Mouse (Mus musculus) midbrain, embryonic 10.5 days (tissue): ENCODE measurements at regions not wholly inside any gene's neighbourhood (a gene's known extent, or its start where the extent isn't known, plus 50 kb on each side); places are given as distances from the start of the nearest gene placed in this dataset.

Experiments used
- DNase-seq: peaks from one replicate; pipeline ENCODE4 v3.0.0-alpha.2; 2017; ENCODE audit warnings: low spot score
- H3K27ac ChIP-seq: fragments of 300-500 bp; sonication (generic); replicated peaks from 2 replicates; pipeline ENCODE4 v1.5.1; 2016; ENCODE audit warnings: mild to moderate bottlenecking
- H3K27me3 ChIP-seq: fragments of 300-500 bp; sonication (generic); 2 replicates; pipeline ENCODE4 v1.6.1; 2016; ENCODE audit warnings: low read depth, mild to moderate bottlenecking; ENCODE audit not compliant: poor library complexity, severe bottlenecking
- H3K36me3 ChIP-seq: fragments of 300-500 bp; sonication (generic); 2 replicates; pipeline ENCODE4 v1.6.1; 2016; ENCODE audit warnings: mild to moderate bottlenecking, moderate library complexity
- H3K4me1 ChIP-seq: fragments of 300-500 bp; sonication (generic); 2 replicates; pipeline ENCODE4 v1.6.1; 2016
- H3K4me3 ChIP-seq: fragments of 300-500 bp; sonication (generic); 2 replicates; pipeline ENCODE4 v1.5.1; 2016; ENCODE audit warnings: mild to moderate bottlenecking, moderate library complexity
- H3K9me3 ChIP-seq: fragments of 300-500 bp; sonication (generic); replicated peaks from 2 replicates; pipeline ENCODE4 v1.6.1; 2016; ENCODE audit warnings: mild to moderate bottlenecking
- WGBS: fragments of 180-500 bp; shearing (Covaris S2); methylation state at CpG from one replicate; pipeline ENCODE4 v1.1.7; 2016; 5-methylcytosine and 5-hydroxymethylcytosine counted together

DNA sequence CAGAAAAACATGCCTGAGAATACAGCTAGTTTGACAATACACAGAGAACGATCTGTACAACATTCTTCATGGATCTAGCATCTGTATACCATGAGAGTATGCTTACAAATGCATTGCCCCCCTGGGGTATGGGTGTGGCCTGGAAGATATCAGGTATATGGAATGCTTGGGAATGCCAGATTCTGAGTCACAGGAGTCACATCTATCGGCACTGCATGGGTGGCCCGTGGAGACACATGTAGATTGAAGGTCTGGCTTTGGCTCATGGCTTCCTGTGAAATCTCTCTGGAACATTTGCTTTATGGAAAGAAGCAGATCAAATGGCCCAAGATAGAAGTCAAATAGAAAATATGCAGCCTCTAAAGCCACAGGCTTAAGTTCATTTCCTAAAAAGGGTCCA, 59.6 kb downstream of the Kcne4 start:
- H3K27ac ChIP-seq, result no peak overlapping the region
- whole genome bisulfite sequencing, result 96% methylated on average over 3 of the region's 3 CpGs
- H3K27me3 ChIP-seq, result no peaks in the 10 kb centered on the region
- H3K36me3 ChIP-seq, result no peaks in the 10 kb centered on the region
- no peaks in the 10 kb centered on the region for H3K4me1 ChIP-seq
- no peaks in the 10 kb centered on the region for H3K9me3 ChIP-seq
- DNase-seq, result no peak
- H3K4me3 ChIP-seq, result no peak overlapping the region

- H3K4me1 ChIP-seq, result no peaks in the 10 kb centered on the region
Measured at GRCm38 (mm10) chr1:78879246-78879645, 62.7 kb downstream of the Kcne4 start.

GRCm38 (mm10) chr1:78882455-78882854, 65.9 kb downstream of the Kcne4 start:
- Histone ChIP-seq H3K36me3 (no peaks in the 10 kb centered on the region), H3K27ac (no peak overlapping the region), H3K4me1 (no peaks in the 10 kb centered on the region), H3K9me3 (no peaks in the 10 kb centered on the region), H3K27me3 (no peaks in the 10 kb centered on the region), H3K4me3 (no peak overlapping the region)
- 92% methylated on average over 3 of the region's 3 CpGs for WGBS
- DNase-seq, result no peak

More at GRCm38 (mm10) chr1:78879246-78879645, 62.7 kb downstream of the Kcne4 start:
- no peaks in the 10 kb centered on the region for H3K9me3 ChIP-seq
- 82% methylated on average over 2 of the region's 2 CpGs for WGBS
- H3K36me3 ChIP-seq, result no peaks in the 10 kb centered on the region
- H3K27me3 ChIP-seq, result no peaks in the 10 kb centered on the region
- H3K27ac ChIP-seq, result no peak overlapping the region
- DNase-seq, result no peak
- H3K4me3 ChIP-seq, result no peak overlapping the region

- H3K36me3 ChIP-seq, result no peaks in the 10 kb centered on the region
- WGBS, result 87% methylated on average over 9 of the region's 9 CpGs
- no peak overlapping the region for H3K4me3 ChIP-seq
- H3K4me1 ChIP-seq, result no peaks in the 10 kb centered on the region
- no peak for DNase-seq
- no peaks in the 10 kb centered on the region for H3K9me3 ChIP-seq
- H3K27ac ChIP-seq, result no peak overlapping the region
- no peaks in the 10 kb centered on the region for H3K27me3 ChIP-seq
Measured at GRCm38 (mm10) chr1:78889241-78889640, 72.7 kb downstream of the Kcne4 start.

DNA sequence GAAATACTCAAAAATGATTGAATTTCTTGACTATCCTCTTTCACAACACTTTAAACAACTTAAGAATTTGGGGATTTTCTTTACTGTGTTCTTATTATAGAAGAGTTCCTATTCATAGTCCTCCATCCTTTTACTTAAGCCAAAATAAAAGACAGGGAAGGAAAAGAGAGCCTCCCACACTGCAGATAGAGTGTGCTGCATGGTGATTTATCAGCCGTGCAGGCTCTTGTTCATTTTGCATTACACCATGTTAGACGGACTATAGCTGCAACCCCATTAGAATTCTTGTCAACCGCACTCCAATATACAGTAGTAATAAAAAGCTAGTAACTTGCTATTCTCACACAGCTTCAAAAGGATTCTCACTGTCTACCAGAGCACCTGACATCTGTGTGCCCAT, 74.8 kb downstream of the Kcne4 start:
- Histone ChIP-seq H3K4me3 (no peak overlapping the region), H3K27ac (no peak overlapping the region), H3K27me3 (no peaks in the 10 kb centered on the region), H3K36me3 (no peaks in the 10 kb centered on the region), H3K4me1 (no peaks in the 10 kb centered on the region), H3K9me3 (no peaks in the 10 kb centered on the region)
- WGBS, result 93% methylated on average over 3 of the region's 3 CpGs
- DNase-seq, result no peak

DNA sequence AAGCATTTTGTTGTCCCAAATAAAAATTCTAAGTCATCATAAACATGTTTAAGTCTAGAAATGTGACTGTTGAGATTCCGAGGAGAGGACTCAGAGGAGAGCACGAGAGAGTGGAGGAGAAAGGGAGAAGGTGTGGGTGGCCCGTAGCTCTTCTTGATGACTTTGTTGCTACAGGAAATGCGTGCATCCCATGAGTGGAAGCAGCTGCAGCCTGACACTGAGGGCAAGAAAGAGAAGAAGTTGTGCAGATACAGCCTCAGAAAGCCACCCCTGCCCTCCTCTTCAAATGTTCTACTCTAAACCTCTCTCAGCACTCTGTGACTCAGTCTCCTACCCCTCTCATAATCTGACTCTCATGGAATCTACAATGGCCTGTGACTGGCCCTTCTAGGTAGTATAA, 77.7 kb downstream of the Kcne4 start:
- no peak for DNase-seq
- Histone ChIP-seq H3K4me3 (no peak overlapping the region), H3K27me3 (no peaks in the 10 kb centered on the region), H3K4me1 (no peaks in the 10 kb centered on the region), H3K36me3 (no peaks in the 10 kb centered on the region), H3K27ac (no peak overlapping the region), H3K9me3 (no peaks in the 10 kb centered on the region)
- 86% methylated on average over 4 of the region's 4 CpGs for WGBS

GRCm38 (mm10) chr1:78895112-78895511, 78.6 kb downstream of the Kcne4 start:
- H3K9me3 ChIP-seq, result no peaks in the 10 kb centered on the region
- no peak for DNase-seq
- no peaks in the 10 kb centered on the region for H3K27me3 ChIP-seq
- H3K4me1 ChIP-seq, result no peaks in the 10 kb centered on the region
- no peak overlapping the region for H3K27ac ChIP-seq
- no peaks in the 10 kb centered on the region for H3K36me3 ChIP-seq
- WGBS, result 91% methylated on average over 2 of the region's 2 CpGs
- no peak overlapping the region for H3K4me3 ChIP-seq

DNA sequence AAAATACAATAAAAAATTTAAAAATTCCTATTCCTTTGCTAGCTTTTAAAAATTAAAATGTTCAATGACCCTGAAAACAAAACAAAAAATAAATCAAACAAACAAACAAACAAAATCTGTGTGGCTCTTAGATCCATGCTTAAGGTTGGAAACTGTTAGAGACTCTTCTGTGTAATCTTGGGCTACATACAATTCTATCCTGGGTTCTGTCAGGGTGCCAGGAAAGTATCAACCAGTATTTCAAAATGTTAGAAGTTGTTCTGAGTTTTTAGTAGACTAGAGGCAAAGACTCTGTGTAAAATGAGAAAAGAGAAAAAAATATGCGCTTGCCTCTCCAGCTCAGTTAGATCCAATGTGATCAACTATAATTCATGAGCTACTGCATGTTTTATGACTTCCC, 91.0 kb downstream of the Kcne4 start:
- no peaks in the 10 kb centered on the region for H3K27me3 ChIP-seq
- no peak overlapping the region for H3K27ac ChIP-seq
- no peaks in the 10 kb centered on the region for H3K9me3 ChIP-seq
- 89% methylated on average over 1 of the region's 1 CpGs for WGBS
- H3K4me1 ChIP-seq, result peaks cover 18% of the 10 kb centered on the region
- no peak overlapping the region for H3K4me3 ChIP-seq
- DNase-seq, result no peak
- H3K36me3 ChIP-seq, result no peaks in the 10 kb centered on the region

DNA sequence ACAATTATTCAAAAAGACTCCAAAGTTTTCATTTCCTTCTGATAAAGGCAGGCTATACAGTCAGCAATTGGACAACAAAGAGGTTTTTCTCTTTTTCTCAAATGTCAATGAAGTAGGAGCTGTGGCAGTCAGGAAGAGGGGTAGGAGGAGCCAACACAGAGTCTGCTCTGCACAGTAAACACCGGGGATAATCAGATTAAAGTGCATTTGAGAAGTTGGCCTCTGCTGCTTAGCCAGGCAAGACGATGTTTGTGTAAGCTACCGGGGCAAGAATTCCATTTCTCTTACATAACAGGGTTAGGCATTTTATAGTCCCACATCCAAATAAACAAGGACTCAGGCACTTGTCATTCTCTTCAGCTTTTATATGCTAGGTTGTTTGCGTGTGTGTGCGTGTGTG, 91.4 kb downstream of the Kcne4 start:
- H3K27me3 ChIP-seq, result no peaks in the 10 kb centered on the region
- H3K36me3 ChIP-seq, result no peaks in the 10 kb centered on the region
- H3K4me1 ChIP-seq, result peaks cover 18% of the 10 kb centered on the region
- H3K9me3 ChIP-seq, result no peaks in the 10 kb centered on the region
- WGBS, result 36% methylated on average over 5 of the region's 5 CpGs
- peak; percentile 11 for DNase-seq
- H3K27ac ChIP-seq, result no peak overlapping the region
- no peak overlapping the region for H3K4me3 ChIP-seq

DNA sequence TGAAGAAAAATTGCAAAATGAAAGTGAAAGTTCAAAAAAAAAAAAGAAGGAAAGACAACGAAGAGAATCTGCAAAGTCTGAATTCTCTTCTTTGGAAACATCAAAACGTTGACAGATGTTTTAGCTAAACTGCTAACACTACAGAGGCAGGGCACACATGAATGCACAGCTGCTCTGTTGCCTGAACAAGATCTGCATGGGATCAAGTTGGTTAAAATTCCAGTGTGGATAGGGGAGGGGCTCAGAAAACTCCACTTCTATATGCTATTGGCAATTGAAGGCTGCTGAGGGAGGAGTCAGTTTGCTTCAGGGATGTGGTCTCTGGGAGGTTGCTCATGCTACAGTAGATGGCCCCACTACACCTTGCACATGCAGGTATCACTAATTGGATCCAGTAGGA, 97.2 kb downstream of the Kcne4 start:
- DNase-seq, result no peak
- Histone ChIP-seq H3K4me3 (no peak overlapping the region), H3K9me3 (no peaks in the 10 kb centered on the region), H3K36me3 (no peaks in the 10 kb centered on the region), H3K27me3 (no peaks in the 10 kb centered on the region), H3K4me1 (peaks cover 6% of the 10 kb centered on the region; the same call in 1 of the 2 replicates), H3K27ac (no peak overlapping the region)
- WGBS, result 68% methylated on average over 2 of the region's 2 CpGs

- Histone ChIP-seq H3K27ac (no peak overlapping the region), H3K9me3 (no peaks in the 10 kb centered on the region), H3K4me1 (no peaks in the 10 kb centered on the region), H3K27me3 (no peaks in the 10 kb centered on the region), H3K36me3 (no peaks in the 10 kb centered on the region), H3K4me3 (no peak overlapping the region)
- 57% methylated on average over 1 of the region's 1 CpGs for WGBS
- DNase-seq, result no peak
Measured at GRCm38 (mm10) chr1:78919863-78920262, 103.3 kb downstream of the Kcne4 start.

DNA sequence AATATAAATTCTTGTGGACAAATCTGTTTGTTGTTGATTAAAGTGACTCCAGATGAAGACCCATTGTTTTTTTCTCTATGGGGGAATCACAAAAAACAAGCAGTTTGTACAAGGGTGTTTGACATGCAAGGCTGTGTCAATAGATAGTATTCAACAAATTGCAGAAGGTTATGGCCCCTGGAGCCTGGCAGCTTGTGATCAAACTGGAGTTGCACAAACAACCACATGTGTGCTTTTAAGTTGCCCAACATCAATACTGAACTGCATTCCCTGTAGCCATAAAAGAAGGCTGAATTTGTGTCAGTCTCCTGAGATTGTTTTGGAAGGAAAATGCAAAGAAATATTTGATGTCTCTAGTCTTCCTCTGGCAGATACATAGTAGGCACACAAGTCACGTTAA, 113.4 kb downstream of the Kcne4 start:
- Histone ChIP-seq H3K4me1 (no peaks in the 10 kb centered on the region), H3K27me3 (no peaks in the 10 kb centered on the region), H3K27ac (no peak overlapping the region), H3K9me3 (no peaks in the 10 kb centered on the region), H3K4me3 (no peak overlapping the region), H3K36me3 (no peaks in the 10 kb centered on the region)
- 84% methylated on average over 1 of the region's 1 CpGs for WGBS
- no peak for DNase-seq

- no peaks in the 10 kb centered on the region for H3K9me3 ChIP-seq
- DNase-seq, result no peak
- H3K4me3 ChIP-seq, result no peak overlapping the region
- no peaks in the 10 kb centered on the region for H3K27me3 ChIP-seq
- H3K36me3 ChIP-seq, result no peaks in the 10 kb centered on the region
- no peaks in the 10 kb centered on the region for H3K4me1 ChIP-seq
- H3K27ac ChIP-seq, result no peak overlapping the region
Measured at GRCm38 (mm10) chr1:78939871-78940270, 123.3 kb downstream of the Kcne4 start.

DNA sequence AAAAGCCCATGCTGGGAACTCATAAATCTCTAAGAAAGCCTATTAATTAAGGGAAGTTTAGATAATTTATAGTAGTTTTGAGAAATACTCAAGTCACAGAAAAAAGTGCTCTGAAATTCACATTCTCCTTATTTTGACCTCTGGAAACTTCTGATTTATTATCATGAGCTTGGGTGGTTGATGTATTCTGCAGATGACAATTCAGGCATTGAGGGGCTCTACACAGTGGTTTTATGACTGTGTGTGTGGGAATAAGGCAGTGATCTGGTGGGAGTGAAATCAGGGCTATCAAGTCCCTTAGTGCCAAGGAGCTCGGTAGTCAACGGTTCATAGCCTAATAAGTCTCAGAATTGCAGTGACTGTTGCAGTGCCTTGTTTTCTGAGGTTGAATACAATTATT, 129.0 kb downstream of the Kcne4 start:
- no peak overlapping the region for H3K27ac ChIP-seq
- no peaks in the 10 kb centered on the region for H3K9me3 ChIP-seq
- H3K27me3 ChIP-seq, result no peaks in the 10 kb centered on the region
- H3K4me3 ChIP-seq, result no peak overlapping the region
- WGBS, result 93% methylated on average over 2 of the region's 2 CpGs
- no peak for DNase-seq
- H3K36me3 ChIP-seq, result no peaks in the 10 kb centered on the region
- H3K4me1 ChIP-seq, result no peaks in the 10 kb centered on the region
